Mouse (Mus musculus) kidney, adult 2 months (tissue): ENCODE measurements around the gene Ctnnbl1. TPM values are rescaled to one million over a fixed set of nuclear protein-coding genes. Genes with fewer than 3 reads are reported as not detected.

Experiments used
- DNase-seq: peaks from one replicate; pipeline ENCODE4 v3.0.0; 2021
- H3K27ac ChIP-seq: fragments of 200-500 bp; 2 replicates; pipeline ENCODE4 v1.5.1; 2012; ENCODE audit warnings: low read depth, low read length, control low read depth, inconsistent platforms; ENCODE audit not compliant: insufficient read depth
- H3K27me3 ChIP-seq: fragments of 200-500 bp; replicated peaks from 2 replicates; pipeline ENCODE4 v1.6.1; 2012; ENCODE audit warnings: mild to moderate bottlenecking, moderate library complexity, low read length, inconsistent platforms; ENCODE audit not compliant: control insufficient read depth, insufficient read depth
- H3K36me3 ChIP-seq: fragments of 200-500 bp; 2 replicates; pipeline ENCODE4 v1.6.1; 2012; ENCODE audit warnings: mild to moderate bottlenecking, moderate library complexity, low read length, inconsistent platforms; ENCODE audit not compliant: control insufficient read depth, insufficient read depth
- H3K4me1 ChIP-seq: fragments of 200-500 bp; 2 replicates; pipeline ENCODE4 v1.6.1; 2011; ENCODE audit warnings: low read length; ENCODE audit not compliant: control insufficient read depth, insufficient read depth
- H3K4me3 ChIP-seq: fragments of 200-500 bp; 2 replicates; pipeline ENCODE4 v1.5.1; 2011; ENCODE audit warnings: mild to moderate bottlenecking, low read depth, low read length, control low read depth; ENCODE audit not compliant: insufficient read depth
- CTCF ChIP-seq: fragments of 200-500 bp; conservative IDR thresholded peaks from 2 replicates; pipeline ENCODE4 v1.5.1; 2011; ENCODE audit warnings: low read depth, mild to moderate bottlenecking, control low read depth, low read length, moderate library complexity, mixed read lengths; ENCODE audit not compliant: insufficient read depth, insufficient read length
- POLR2A ChIP-seq: fragments of 200-500 bp; IDR thresholded peaks from one replicate; pipeline ENCODE4 v1.6.1; 2011; ENCODE audit warnings: low read depth, low read length, control low read depth
- WGBS: fragments of 180-500 bp; shearing (Covaris S2); methylation state at CpG from one replicate; pipeline ENCODE4 v1.1.7; 2018; 5-methylcytosine and 5-hydroxymethylcytosine counted together
- polyA plus RNA-seq: library from polyadenylated mRNA; depleted of rRNA; stranded (reverse); fragments of >200 nt; gene quantifications from 2 replicates; pipeline ENCODE4 v1.2.3, GENCODE M21; 2012

The Ctnnbl1 gene
- polyA plus RNA-seq, 1 experiment = 16.7 TPM

GRCm38 (mm10) chr2:157703155-157703554, 34.0 kb upstream of the Ctnnbl1 start:
- H3K27me3 ChIP-seq = no peaks in the 10 kb centered on the region
- no peak for TF ChIP-seq POLR2A
- TF ChIP-seq CTCF = no peak
- 0 out of 2 replicates have a peak, but pooled peaks cover 3% of the 10 kb centered on the region for H3K4me1 ChIP-seq
- H3K27ac ChIP-seq = no peak overlapping the region
- 41% methylated on average over 8 of the region's 8 CpGs for WGBS
- H3K4me3 ChIP-seq = no peak overlapping the region
- no peaks in the 10 kb centered on the region for H3K36me3 ChIP-seq
- no peak for DNase-seq

GRCm38 (mm10) chr2:157704991-157705776, 32.0 kb upstream of the Ctnnbl1 start:
- TF ChIP-seq POLR2A (no peak), CTCF (0 out of 2 replicates have a peak, but pooled peaks have one; percentile 12)
- peak overlapping the region; percentile 75 for H3K27ac ChIP-seq

DNA sequence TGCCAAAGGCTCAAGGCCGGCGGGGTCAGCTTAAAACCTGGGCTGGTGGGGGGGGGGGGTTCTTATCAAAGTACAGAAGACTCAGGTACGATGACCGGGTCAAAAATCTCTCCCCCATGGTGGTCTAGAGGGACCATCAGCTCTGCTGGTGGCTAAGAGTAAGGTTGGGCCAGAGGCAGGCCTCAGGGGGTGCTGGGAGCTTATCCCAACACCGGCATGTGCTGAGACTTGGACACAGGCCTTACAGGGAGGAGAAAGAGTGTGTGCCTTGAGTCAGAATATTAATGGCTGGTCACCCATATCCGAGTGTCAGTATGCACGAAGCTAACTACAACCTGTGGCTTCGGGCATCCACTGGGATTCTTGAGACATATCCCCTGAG, 31.4 kb upstream of the Ctnnbl1 start:
- no peak for DNase-seq
- Histone ChIP-seq H3K4me1 (0 out of 2 replicates have a peak, but pooled peaks cover 3% of the 10 kb centered on the region), H3K4me3 (no peak overlapping the region), H3K27me3 (no peaks in the 10 kb centered on the region), H3K27ac (peak overlapping the region; percentile 75), H3K36me3 (no peaks in the 10 kb centered on the region)
- 67% methylated on average over 8 of the region's 8 CpGs for WGBS
- TF ChIP-seq POLR2A (no peak), CTCF (no peak)

More at GRCm38 (mm10) chr2:157704991-157705776, 32.0 kb upstream of the Ctnnbl1 start:
- 0 out of 2 replicates have a peak, but pooled peaks cover 3% of the 10 kb centered on the region for H3K4me1 ChIP-seq
- H3K27me3 ChIP-seq = no peaks in the 10 kb centered on the region
- no peak overlapping the region for H3K4me3 ChIP-seq
- WGBS = 43% methylated on average over 28 of the region's 28 CpGs
- no peaks in the 10 kb centered on the region for H3K36me3 ChIP-seq
- DNase-seq = peak; percentile 77

DNA sequence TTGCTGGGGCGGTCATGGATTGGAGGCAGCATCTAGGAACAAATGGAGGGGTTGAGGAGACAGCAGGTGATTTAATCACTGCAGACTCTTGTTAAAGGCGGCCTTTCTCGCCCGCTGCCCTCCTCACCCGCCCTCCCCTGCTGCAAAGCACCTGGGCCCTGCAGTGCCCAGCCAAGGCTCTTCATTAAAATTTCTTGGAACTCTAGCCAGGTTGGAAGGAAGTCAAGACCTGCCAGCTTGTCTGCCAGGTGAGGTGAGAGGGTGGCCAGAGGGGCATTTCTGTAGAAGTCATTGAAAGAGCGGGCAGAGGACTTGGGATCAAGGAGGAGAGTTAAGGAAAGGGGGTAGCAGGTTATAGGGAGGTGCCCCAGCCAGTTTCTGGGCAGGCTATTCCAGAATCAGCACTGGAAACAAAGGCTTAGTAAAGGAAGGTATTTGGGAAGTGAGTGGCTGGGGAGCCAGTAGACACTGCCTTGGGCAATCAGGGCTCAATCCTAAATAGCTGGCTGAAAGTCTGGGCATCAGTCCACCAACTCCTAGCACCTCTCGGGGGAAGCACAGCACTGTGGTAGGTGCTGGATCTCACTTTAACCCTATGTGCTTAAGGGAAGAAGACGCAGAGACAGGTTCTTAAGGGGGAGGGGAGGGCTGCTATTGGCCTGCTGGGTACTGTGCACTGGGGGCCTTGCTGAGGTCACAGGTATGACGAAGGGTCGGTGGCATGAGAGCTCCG, 29.8 kb upstream of the Ctnnbl1 start:
- TF ChIP-seq POLR2A (no peak), CTCF (no peak)
- DNase-seq = peak; percentile 81
- Histone ChIP-seq H3K27me3 (no peaks in the 10 kb centered on the region), H3K4me3 (no peak overlapping the region), H3K4me1 (0 out of 2 replicates have a peak, but pooled peaks cover 3% of the 10 kb centered on the region), H3K36me3 (no peaks in the 10 kb centered on the region), H3K27ac (no peak overlapping the region; the same call in 1 of the 2 replicates)
- 52% methylated on average over 11 of the region's 11 CpGs for WGBS

DNA sequence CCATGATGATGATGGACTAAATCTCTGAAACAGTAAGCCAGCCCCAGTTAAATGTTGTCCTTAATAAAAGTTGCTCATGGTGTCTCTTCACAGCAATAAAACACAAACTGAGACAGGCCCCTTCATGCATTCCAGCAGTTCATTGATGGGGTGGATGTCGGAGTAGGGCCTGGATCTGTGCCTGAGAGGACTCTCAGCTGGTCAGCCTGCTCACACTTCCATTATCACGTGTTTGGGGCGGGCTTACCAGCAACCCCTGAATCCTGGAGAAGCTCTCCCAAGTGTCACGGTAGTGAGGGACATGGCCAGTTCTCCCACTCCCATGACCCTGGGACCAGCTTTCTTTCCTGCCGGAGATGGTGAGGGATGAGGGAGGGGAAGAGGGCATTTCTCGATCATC, 24.5 kb upstream of the Ctnnbl1 start:
- Histone ChIP-seq H3K4me1 (no peaks in the 10 kb centered on the region), H3K4me3 (no peak overlapping the region), H3K36me3 (no peaks in the 10 kb centered on the region), H3K27me3 (no peaks in the 10 kb centered on the region), H3K27ac (no peak overlapping the region)
- 63% methylated on average over 6 of the region's 6 CpGs for WGBS
- peak; percentile 12 for DNase-seq
- no peak for TF ChIP-seq CTCF
- TF ChIP-seq POLR2A = no peak

DNA sequence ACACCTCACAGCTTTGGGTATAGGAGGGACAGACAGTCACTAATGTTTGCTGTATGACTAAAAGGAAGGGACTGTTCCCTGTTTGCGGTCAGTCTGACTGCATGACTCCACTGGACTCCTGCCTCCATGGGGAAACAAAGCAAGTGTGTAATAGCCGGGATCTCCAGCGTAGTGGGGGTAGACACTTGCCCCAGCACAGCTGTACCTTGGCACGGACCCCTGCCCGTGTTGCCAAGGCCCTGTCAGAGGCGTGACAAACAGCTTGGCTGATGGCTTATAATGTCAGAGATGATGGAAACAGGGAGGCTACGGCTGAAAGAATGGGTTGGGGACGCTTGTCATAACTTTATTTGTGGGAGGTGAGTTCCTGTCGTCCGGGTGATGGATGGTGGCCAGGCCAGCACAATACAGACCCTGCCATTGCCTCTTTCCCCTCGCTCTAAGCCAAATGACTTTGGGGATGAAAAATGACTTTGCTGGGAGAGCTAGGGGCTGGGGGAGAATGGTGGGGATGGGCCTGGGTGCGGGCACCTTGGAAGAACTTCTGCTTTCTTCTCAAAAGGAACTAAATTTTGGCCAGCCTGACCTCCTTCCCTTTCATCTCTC, 21.5 kb upstream of the Ctnnbl1 start:
- WGBS = 45% methylated on average over 12 of the region's 12 CpGs
- Histone ChIP-seq H3K36me3 (no peaks in the 10 kb centered on the region), H3K4me1 (no peaks in the 10 kb centered on the region), H3K4me3 (no peak overlapping the region), H3K27me3 (no peaks in the 10 kb centered on the region), H3K27ac (no peak overlapping the region)
- no peak for TF ChIP-seq POLR2A
- TF ChIP-seq CTCF = no peak
- peak; percentile 18 for DNase-seq
